Mouse (Mus musculus): ENCODE data around the gene Rapgef4. TPM values are rescaled to one million over a fixed set of nuclear protein-coding genes. Genes with fewer than 3 reads are reported as not detected.
"Not testable (repeated sequence)": the region's sequence is repeated elsewhere in the genome, so short reads cannot be mapped to it uniquely, and the experiment has no call there.

Gene Rapgef4
- polyA plus RNA-seq, 1 experiment from 2014 or later = 12.5 TPM

DNA sequence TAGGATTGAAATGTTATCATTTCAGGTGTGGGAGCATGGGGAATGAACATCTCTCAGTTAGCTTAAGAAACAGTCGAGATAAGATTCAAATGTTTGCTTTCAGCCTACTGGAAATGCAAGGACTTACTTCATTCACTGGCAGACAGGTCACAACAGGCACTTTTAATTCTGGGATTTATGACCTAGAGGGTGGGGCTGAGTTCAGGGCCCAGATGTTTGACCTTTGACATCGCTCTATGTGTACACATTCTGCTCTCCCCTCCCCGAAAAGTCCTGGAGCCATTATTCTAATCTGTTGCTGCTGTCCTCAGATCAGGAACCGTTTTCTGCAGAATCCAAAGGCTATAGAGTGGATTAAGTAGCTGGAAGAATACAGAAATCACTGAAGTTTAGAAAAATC, 81.9 kb downstream of the Rapgef4 start:
- no peaks in the 10 kb centered on the region for H3K27me3 ChIP-seq
- H3K4me2 ChIP-seq (replicated peaks) = no peak overlapping the region
- no peaks in the 10 kb centered on the region for H3K4me1 ChIP-seq (replicated peaks)
- WGBS = 66% methylated on average over 4 of the region's 4 CpGs
- no peak overlapping the region for H3K27ac ChIP-seq
- H3K36me3 ChIP-seq = no peaks in the 10 kb centered on the region
- no peak for ATAC-seq
- no peaks in the 10 kb centered on the region for H3K9me3 ChIP-seq
- no peak overlapping the region for H3K4me3 ChIP-seq (replicated peaks)
- H3K9ac ChIP-seq (replicated peaks) = no peak overlapping the region

DNA sequence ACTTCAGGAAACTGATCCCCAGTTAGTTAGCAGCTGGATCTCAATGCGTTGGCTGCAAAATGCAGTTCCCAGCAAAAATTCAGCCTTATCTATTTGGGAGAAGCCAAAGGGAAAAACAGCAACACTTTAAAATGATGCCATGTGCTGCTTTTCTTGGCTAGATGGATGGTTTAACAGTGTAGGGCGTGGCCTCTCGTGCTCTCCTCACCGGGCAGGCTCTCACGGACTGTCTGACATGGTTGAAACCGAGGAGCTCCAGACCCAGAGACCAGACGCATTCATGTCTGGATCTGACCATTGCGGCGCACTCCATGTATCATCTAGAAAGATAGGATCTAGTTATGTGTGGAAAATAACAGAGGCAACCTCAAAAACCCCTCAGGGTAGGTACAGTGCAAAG, 87.5 kb downstream of the Rapgef4 start:
- Histone ChIP-seq H3K9ac (replicated peaks) (no peak overlapping the region), H3K27ac (no peak overlapping the region), H3K9me3 (no peaks in the 10 kb centered on the region), H3K27me3 (no peaks in the 10 kb centered on the region), H3K4me3 (replicated peaks) (no peak overlapping the region), H3K36me3 (no peaks in the 10 kb centered on the region), H3K4me2 (replicated peaks) (no peak overlapping the region), H3K4me1 (replicated peaks) (no peaks in the 10 kb centered on the region)
- WGBS = 92% methylated on average over 9 of the region's 9 CpGs
- ATAC-seq = no peak

DNA sequence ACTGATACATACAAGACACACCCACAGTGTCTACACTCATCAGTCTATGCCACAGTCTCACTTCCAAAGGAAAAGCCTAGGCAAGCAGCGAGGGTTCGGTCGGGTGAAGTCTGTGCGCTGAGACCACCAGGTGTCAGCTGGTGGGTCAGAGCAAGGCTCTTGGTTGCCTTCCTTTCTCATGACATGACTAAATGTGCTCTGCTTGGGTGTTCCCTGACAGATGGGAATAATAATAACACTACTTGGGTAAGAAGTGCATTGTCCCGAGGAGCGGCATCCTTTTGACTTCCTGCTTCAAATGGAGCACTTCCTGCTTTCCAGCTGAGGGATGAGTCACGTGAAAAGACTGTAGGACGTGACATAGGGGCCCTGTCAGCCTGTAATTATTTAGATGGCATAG, 89.0 kb downstream of the Rapgef4 start:
- no peak overlapping the region for H3K9ac ChIP-seq (replicated peaks)
- no peak overlapping the region for H3K27ac ChIP-seq
- H3K27me3 ChIP-seq = no peaks in the 10 kb centered on the region
- no peaks in the 10 kb centered on the region for H3K36me3 ChIP-seq
- 80% methylated on average over 8 of the region's 8 CpGs for WGBS
- H3K9me3 ChIP-seq = no peaks in the 10 kb centered on the region
- H3K4me3 ChIP-seq (replicated peaks) = no peak overlapping the region
- H3K4me1 ChIP-seq (replicated peaks) = no peaks in the 10 kb centered on the region
- no peak for ATAC-seq
- H3K4me2 ChIP-seq (replicated peaks) = no peak overlapping the region

DNA sequence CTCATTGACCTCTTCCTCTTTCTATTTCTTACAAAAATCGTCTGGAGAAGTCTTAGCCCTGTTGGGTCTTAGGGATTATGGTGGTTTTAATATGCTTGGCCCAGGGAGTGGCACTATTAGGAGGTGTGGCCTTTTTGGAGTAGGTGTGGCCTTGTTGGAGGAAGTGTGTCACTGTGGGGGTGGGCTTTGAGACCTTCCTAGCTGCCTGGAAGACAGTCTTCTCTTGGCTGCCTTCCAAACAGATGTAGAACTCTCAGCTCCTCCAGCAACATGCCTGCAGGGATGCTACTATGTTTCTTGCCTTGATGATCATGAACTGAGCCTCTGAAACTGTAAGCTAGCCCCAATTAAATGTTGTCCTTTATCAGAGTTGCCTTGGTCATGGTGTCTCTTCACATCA, 92.1 kb downstream of the Rapgef4 start:
- not testable (repeated sequence) for H3K27me3 ChIP-seq; H3K4me1 ChIP-seq (replicated peaks); H3K36me3 ChIP-seq; H3K27ac ChIP-seq; H3K4me2 ChIP-seq (replicated peaks); H3K4me3 ChIP-seq (replicated peaks); H3K9me3 ChIP-seq; ATAC-seq; H3K9ac ChIP-seq (replicated peaks)
- WGBS = 55% methylated on average over 1 of the region's 1 CpGs

DNA sequence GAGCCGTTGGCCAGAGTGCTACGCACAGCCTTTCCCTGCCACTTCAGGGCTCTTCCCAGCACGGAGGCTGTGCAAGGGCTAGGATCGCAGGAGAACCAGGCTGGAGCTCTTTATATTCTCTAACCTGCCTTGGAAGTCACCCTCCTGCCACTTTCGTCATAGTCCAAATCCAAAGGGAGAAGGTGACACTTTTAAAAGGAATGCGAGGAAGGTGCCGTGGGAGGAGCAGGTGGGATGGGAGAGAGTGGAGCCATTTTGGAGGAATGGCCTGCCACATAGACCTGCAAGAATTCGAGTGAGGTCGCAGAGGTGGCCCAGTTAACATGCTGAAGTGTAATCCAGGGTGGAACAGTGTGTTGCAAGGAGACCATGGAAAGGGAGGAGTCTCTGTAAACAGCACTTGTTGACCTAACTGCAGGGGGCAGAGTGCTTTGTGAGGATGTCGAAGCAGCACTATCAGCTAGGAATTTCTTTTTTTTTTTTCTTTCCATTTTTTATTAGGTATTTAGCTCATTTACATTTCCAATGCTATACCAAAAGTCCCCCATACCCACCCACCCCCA, 94.0 kb downstream of the Rapgef4 start:
- WGBS = 85% methylated on average over 10 of the region's 10 CpGs
- Histone ChIP-seq H3K4me1 (replicated peaks) (peaks cover 5% of the 10 kb centered on the region; the same call in 1 of the 2 replicates), H3K4me3 (replicated peaks) (no peak overlapping the region), H3K4me2 (replicated peaks) (no peak overlapping the region), H3K27me3 (no peaks in the 10 kb centered on the region), H3K36me3 (no peaks in the 10 kb centered on the region), H3K27ac (no peak overlapping the region), H3K9me3 (no peaks in the 10 kb centered on the region), H3K9ac (replicated peaks) (no peak overlapping the region)
- no peak for ATAC-seq

DNA sequence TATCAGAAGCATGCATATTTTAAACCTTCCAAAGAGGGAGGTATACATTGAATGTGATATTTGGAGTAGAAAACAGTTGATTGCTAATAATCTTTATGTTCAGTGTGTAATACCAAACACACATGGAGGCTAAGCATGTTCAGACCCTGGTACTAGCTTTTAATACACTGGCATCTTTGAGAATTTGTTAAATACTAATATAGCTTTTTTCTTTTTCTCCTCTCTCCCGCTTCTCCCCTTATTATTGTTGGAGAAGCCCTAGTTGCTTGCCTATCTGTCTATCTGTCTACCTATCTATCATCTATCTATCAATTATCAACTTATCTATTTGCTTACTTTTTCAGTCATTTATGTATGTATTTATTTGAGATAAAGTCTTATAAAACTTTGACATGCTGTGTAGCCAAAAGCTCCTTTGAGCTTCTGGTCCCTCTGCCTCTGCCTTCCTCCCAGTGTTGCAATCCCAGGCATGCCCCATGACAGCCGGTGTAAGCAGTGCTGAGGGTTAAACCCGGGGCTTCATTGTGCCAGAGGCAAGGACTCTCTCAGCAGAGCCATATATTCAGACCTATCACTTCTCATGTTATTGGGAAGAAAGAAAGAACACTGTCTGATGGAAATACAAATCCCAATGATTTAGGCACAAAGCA, 96.6 kb downstream of the Rapgef4 start:
- 68% methylated on average over 3 of the region's 3 CpGs for WGBS

DNA sequence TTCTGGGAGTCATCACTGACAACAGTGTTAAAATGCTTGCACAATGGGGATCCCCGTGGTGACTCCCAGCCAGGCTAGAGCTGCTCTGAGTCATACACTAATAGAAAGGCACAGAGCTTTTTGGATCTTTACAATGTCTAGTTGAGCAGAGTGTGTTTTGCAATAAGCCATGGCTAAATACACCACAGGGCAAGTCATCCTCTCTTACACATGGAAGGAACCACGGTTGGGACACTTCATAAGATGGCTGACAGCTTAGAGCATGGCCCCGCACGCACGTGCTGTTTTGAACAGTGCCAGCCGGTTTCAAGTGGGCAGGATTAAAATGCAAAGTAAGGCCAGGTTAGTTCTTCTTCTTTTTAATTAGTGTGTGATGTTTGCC, 97.1 kb downstream of the Rapgef4 start:
- no peak overlapping the region; the same call in 1 of the 2 replicates for H3K27ac ChIP-seq
- H3K9me3 ChIP-seq = no peaks in the 10 kb centered on the region
- no peaks in the 10 kb centered on the region for H3K27me3 ChIP-seq
- H3K4me1 ChIP-seq (replicated peaks) = peaks cover 5% of the 10 kb centered on the region; the same call in 1 of the 2 replicates
- no peaks in the 10 kb centered on the region for H3K36me3 ChIP-seq
- 77% methylated on average over 6 of the region's 6 CpGs for WGBS
- no peak overlapping the region for H3K4me2 ChIP-seq (replicated peaks)
- no peak for ATAC-seq
- H3K9ac ChIP-seq (replicated peaks) = no peak overlapping the region
- no peak overlapping the region for H3K4me3 ChIP-seq (replicated peaks)

More for the DNA sequence above, 96.6 kb downstream of the Rapgef4 start:
- no peak for ATAC-seq
- H3K4me2 ChIP-seq (replicated peaks) = no peak overlapping the region
- peaks cover 5% of the 10 kb centered on the region; the same call in 1 of the 2 replicates for H3K4me1 ChIP-seq (replicated peaks)
- H3K9ac ChIP-seq (replicated peaks) = no peak overlapping the region
- no peaks in the 10 kb centered on the region for H3K27me3 ChIP-seq
- H3K27ac ChIP-seq = no peak overlapping the region; the same call in 1 of the 2 replicates
- no peaks in the 10 kb centered on the region for H3K9me3 ChIP-seq
- no peak overlapping the region for H3K4me3 ChIP-seq (replicated peaks)
- H3K36me3 ChIP-seq = no peaks in the 10 kb centered on the region

DNA sequence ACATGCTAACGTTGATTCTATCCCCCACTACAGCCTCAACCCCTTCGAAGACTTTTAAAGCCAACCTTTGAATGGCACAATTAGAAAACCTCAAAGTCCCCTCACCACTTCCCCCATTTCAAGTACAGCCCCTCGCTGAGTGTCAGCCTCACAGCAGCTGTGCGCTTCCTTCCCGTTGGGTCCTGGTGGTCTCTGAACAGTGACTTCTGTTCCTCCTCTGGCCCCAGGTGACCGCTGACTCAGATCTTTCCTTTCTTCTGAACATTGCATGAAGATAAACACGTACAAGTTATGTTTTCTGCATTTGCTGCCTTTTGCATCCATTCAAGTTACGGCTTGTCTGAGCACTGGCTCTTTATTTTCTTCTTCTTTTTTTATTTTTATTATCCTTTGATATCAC, 98.1 kb downstream of the Rapgef4 start:
- Histone ChIP-seq H3K4me3 (replicated peaks) (no peak overlapping the region), H3K9me3 (no peaks in the 10 kb centered on the region), H3K27ac (no peak overlapping the region), H3K4me2 (replicated peaks) (no peak overlapping the region), H3K36me3 (no peaks in the 10 kb centered on the region), H3K9ac (replicated peaks) (no peak overlapping the region), H3K4me1 (replicated peaks) (peaks cover 5% of the 10 kb centered on the region; the same call in 1 of the 2 replicates), H3K27me3 (no peaks in the 10 kb centered on the region)
- ATAC-seq = no peak
- WGBS = 82% methylated on average over 8 of the region's 8 CpGs

DNA sequence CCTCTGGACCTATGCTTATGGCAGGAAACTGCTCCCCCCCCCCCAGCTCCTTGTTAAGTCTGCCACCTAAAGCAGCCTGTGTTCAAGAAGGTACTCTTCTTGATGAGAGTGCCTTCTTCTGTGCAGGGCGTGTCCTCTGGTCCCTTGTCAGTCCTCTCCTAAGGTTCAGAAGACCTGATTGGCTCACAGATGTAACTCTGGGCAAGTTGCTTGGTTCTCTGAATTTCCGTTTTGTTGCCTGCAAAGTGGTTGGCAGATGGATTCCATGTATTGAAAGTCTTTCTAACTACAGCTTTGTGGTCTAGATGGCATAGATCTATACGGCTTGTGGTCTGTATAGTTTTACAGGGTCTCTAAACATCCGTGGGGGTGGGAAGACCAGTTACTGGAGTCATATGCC, 101.8 kb downstream of the Rapgef4 start:
- H3K27me3 ChIP-seq = no peaks in the 10 kb centered on the region
- H3K4me1 ChIP-seq (replicated peaks) = peaks cover 4% of the 10 kb centered on the region; the same call in 1 of the 2 replicates
- no peaks in the 10 kb centered on the region for H3K36me3 ChIP-seq
- no peaks in the 10 kb centered on the region for H3K9me3 ChIP-seq
- no peak overlapping the region for H3K27ac ChIP-seq
- no peak overlapping the region for H3K4me3 ChIP-seq (replicated peaks)
- H3K4me2 ChIP-seq (replicated peaks) = no peak overlapping the region
- ATAC-seq = no peak
- no peak overlapping the region for H3K9ac ChIP-seq (replicated peaks)
- 91% methylated on average over 4 of the region's 4 CpGs for WGBS

DNA sequence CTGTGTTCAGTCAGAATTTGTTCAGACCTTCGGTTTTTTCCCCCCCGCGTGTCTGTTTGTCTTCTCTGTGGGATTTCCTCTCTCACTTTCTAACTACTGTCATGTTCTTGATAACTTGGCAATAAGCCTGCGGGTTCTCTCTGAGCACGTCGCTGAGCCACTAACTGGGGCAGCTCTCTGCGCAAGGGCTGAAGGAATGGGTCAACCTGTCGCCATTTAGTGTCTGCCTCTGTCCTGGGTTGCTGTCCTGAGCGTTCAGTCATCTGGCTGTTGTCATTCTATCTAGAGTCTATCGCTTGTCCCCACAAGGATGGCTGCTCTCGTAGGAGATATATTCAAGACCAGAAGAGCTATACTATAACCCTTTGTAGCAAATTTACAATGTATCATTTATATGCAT, 107.8 kb downstream of the Rapgef4 start:
- 94% methylated on average over 11 of the region's 11 CpGs for WGBS
- no peak for ATAC-seq
- H3K9ac ChIP-seq (replicated peaks) = no peak overlapping the region

DNA sequence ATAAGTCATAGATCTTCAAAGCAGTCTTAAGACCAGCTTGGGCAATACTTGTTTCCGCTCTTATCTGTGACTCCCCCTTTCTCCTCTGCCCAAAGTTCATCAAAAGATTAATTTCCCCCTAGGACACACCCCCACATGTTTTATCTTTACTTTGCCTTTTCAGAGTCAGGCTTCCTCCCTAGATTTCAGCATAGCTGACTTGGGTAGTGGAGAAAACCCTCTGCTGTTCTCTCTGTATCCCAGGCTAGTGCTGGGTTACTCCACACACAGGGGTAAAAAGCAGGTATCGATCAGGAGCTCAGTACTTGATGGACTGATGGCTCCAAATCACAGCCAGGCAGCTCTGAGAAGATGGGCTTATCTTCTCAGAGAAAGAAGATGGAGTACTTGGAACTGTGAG, 109.0 kb downstream of the Rapgef4 start:
- no peak overlapping the region for H3K4me2 ChIP-seq (replicated peaks)
- ATAC-seq = no peak
- no peak overlapping the region for H3K4me3 ChIP-seq (replicated peaks)
- peaks cover 25% of the 10 kb centered on the region for H3K4me1 ChIP-seq (replicated peaks)
- no peak overlapping the region for H3K9ac ChIP-seq (replicated peaks)
- H3K27ac ChIP-seq = no peak overlapping the region
- H3K36me3 ChIP-seq = no peaks in the 10 kb centered on the region
- H3K27me3 ChIP-seq = no peaks in the 10 kb centered on the region
- 92% methylated on average over 2 of the region's 2 CpGs for WGBS
- no peaks in the 10 kb centered on the region for H3K9me3 ChIP-seq

More for the DNA sequence above, 107.8 kb downstream of the Rapgef4 start:
- no peaks in the 10 kb centered on the region for H3K27me3 ChIP-seq
- peaks cover 22% of the 10 kb centered on the region for H3K4me1 ChIP-seq (replicated peaks)
- no peak overlapping the region for H3K27ac ChIP-seq
- no peak overlapping the region for H3K4me3 ChIP-seq (replicated peaks)
- H3K9me3 ChIP-seq = no peaks in the 10 kb centered on the region
- no peak overlapping the region for H3K4me2 ChIP-seq (replicated peaks)
- no peaks in the 10 kb centered on the region for H3K36me3 ChIP-seq

DNA sequence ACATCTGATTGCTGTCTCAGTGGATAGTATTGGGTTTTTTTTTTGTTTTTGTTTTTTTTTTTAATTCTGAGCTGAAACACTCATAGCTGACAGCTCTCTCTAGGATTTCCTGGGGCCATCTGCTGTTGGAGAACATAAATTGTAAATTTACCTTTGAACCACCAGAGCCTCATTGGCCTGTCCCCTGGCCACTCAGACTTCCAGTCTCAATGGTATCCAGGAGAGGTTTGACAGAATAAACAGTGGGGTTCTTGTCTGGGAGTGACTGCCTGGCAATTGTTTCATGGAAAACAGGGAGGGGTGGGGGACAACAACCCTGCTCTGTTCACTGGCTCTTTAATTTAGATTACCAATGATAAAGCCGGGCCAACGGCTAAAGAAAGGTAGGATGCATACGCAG, 111.0 kb downstream of the Rapgef4 start:
- H3K4me3 ChIP-seq (replicated peaks) = no peak overlapping the region
- 38% methylated on average over 3 of the region's 3 CpGs for WGBS
- H3K27me3 ChIP-seq = no peaks in the 10 kb centered on the region
- no peak for ATAC-seq
- peaks cover 25% of the 10 kb centered on the region for H3K4me1 ChIP-seq (replicated peaks)
- H3K36me3 ChIP-seq = no peaks in the 10 kb centered on the region
- H3K9ac ChIP-seq (replicated peaks) = no peak overlapping the region
- H3K27ac ChIP-seq = peak overlapping the region; percentile 39; the same call in 1 of the 2 replicates
- no peak overlapping the region for H3K4me2 ChIP-seq (replicated peaks)
- H3K9me3 ChIP-seq = no peaks in the 10 kb centered on the region
